Mouse (Mus musculus) cerebellum, postnatal 25 days (tissue): ENCODE data around the gene Dlg4.
"Not testable (repeated sequence)": the region's sequence is repeated elsewhere in the genome, so short reads cannot be mapped to it uniquely, and the experiment has no call there.

Experiments used
- DNase-seq, 2 experiments: peaks; one replicate each; pipeline ENCODE4 v3.0.0; 2021; ENCODE audit warnings: mixed read lengths in 2 of 2

Gene Dlg4

DNA sequence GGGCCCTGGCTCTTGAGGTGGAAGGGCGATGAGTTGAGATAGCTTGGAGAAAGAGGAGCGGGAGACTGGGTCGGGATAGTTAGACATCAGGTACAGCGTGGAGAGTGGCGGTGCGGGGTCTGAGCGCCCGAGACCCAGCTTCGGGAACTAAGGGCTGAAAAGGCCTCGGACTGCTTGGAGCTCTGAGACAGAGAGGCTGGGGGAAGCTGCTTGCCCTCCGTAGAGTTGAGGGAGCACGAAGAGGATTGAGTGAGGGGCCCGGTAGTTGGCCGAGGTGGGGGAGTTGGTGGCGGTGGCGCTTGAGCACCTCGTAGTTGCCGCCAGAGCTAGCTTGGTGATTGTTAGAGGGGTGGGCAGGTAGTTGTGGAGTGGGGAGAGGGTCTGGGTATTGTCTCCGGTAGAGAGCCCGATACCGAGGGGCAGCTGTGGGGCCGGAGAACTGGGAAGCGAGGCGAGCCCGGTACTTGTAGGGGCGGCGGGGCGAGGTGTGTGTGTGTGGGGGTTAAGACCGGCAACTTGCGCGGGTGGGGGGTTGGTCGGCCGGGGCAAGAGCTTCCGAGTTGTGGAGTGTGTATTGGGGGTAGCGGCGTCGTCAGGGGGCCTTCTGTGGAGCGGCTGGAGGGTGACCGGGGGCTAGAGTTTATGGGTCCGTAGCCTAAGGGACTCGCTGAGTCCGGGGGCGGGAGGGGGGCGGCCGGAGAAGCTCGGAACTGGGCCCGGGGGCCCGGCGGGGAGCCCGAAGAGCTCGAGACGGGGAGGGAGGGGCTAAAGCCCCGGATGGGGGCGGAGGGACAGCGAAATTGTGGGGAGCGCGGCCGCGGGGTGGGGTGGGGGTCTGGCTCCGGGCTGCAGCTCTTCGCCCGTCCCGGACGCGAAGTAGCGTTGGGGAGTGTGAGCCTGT, 20.3 kb upstream of the Dlg4 start:
- DNase-seq = peak in 1 of 2 experiments; percentile 76

- peak; percentile 79 to 90 for DNase-seq
Observed at GRCm38 (mm10) chr11:69997070-69997509, 19.7 kb upstream of the Dlg4 start.

DNA sequence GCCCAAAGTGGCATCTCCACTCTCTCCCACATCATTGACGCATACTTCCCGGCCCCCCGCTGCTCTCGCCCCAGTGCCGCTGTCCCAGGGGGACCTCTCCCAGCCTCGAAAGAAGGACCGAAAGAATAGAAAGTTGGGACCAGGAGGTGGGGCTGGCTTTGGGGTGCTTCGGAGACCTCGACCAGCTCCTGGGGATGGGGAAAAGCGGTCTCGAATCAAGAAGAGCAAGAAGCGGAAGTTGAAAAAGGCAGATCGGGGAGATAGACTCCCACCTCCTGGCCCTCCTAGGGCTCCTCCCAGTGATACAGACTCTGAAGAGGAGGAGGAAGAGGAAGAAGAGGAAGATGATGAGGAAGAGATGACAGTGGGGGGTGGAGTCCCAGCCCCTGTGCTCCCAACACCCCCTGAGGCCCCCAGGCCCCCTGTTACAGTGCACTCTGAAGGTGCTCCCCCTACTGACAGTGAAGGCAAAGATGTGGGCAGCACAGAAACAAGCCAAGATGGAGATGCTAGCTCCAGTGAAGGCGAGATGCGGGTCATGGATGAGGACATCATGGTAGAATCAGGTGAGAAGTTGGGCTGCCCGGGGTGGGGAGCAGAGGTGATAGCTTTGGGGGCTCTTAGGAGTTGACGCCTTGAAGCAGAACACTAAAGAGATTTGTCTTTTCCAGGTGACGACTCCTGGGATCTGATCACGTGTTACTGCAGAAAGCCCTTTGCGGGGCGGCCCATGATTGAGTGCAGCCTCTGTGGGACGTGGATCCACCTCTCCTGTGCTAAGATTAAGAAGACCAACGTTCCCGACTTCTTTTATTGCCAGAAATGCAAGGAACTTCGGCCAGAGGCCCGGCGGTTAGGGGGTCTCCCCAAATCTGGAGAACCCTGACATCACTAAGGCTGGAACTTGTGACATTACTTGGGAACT, 17.9 kb upstream of the Dlg4 start:
- peak in 1 of 2 experiments; percentile 50 for DNase-seq

GRCm38 (mm10) chr11:69999666-70000065, 17.1 kb upstream of the Dlg4 start:
- no peak for DNase-seq

- peak; percentile 89 to 94 for DNase-seq
Observed at GRCm38 (mm10) chr11:70000396-70000898, 16.3 kb upstream of the Dlg4 start, which contains the start of gene Dvl2. Gene Dvl2 (plus strand): TSS chr11:70000595.

GRCm38 (mm10) chr11:70001159-70001558, 15.6 kb upstream of the Dlg4 start:
- DNase-seq = no peak

GRCm38 (mm10) chr11:70001865-70002264, 14.9 kb upstream of the Dlg4 start:
- DNase-seq = peak in 1 of 2 experiments; percentile 67

DNA sequence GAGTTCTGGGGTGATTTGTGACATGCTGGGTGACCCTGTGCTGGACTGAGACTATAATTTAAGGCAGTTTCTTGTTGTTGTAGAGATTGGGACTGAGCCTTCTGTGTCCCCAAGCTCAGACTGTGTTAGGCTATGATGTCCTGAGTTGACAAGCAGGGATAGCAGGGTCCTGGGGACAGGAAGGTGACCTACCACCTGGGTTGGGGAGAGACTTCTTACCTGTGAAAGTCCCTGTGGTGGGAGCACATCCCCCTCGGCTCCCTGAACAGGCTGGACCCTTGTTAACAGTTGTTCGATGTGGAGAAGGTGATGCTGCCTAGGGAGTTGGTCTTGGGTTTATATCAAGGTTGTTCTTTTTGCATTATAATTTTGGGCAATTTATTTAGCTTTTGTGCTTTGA, 14.3 kb upstream of the Dlg4 start:
- DNase-seq = no peak

DNA sequence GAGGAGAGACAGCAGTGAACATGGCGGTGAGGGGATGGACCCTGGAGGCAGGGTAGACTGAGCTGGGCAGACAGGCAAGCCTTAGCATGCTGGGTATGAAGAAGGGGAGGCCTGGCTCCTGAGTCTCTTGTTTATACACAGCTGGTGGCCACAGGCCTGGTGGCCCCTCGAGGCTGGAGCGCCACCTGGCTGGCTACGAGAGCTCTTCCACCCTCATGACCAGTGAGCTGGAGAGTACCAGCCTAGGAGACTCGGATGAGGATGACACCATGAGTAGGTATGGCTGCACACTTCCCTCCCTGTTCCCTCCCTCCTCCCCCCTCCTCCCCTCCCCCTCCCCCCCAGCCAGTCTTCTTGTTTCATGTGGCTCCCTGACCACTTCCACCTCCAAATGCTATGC, 11.2 kb upstream of the Dlg4 start:
- DNase-seq = no peak

- no peak for DNase-seq
Observed at GRCm38 (mm10) chr11:70010033-70010432, 6.7 kb upstream of the Dlg4 start.

- no peak for DNase-seq
Observed at GRCm38 (mm10) chr11:70010548-70010947, 6.2 kb upstream of the Dlg4 start.

- DNase-seq = no peak
Observed at GRCm38 (mm10) chr11:70010961-70011360, 5.8 kb upstream of the Dlg4 start.

GRCm38 (mm10) chr11:70012931-70013330, 3.8 kb upstream of the Dlg4 start:
- DNase-seq = no peak

GRCm38 (mm10) chr11:70013408-70013807, 3.3 kb upstream of the Dlg4 start:
- no peak for DNase-seq

- no peak for DNase-seq
Observed at GRCm38 (mm10) chr11:70014051-70014450, 2.7 kb upstream of the Dlg4 start.

GRCm38 (mm10) chr11:70014880-70015558, 1.7 kb upstream of the Dlg4 start, which contains the start of gene Acadvl:
Gene Acadvl (minus strand): TSS chr11:70015411.
- peak; percentile 91 to 94 for DNase-seq

- DNase-seq = no peak
Observed at GRCm38 (mm10) chr11:70015677-70016076, 1.1 kb upstream of the Dlg4 start.

- not testable (repeated sequence) for DNase-seq
Observed at GRCm38 (mm10) chr11:70016177-70016576, 565 bp upstream of the Dlg4 start.

- no peak for DNase-seq
Observed at GRCm38 (mm10) chr11:70017199-70017767, 541 bp downstream of the Dlg4 start.

DNA sequence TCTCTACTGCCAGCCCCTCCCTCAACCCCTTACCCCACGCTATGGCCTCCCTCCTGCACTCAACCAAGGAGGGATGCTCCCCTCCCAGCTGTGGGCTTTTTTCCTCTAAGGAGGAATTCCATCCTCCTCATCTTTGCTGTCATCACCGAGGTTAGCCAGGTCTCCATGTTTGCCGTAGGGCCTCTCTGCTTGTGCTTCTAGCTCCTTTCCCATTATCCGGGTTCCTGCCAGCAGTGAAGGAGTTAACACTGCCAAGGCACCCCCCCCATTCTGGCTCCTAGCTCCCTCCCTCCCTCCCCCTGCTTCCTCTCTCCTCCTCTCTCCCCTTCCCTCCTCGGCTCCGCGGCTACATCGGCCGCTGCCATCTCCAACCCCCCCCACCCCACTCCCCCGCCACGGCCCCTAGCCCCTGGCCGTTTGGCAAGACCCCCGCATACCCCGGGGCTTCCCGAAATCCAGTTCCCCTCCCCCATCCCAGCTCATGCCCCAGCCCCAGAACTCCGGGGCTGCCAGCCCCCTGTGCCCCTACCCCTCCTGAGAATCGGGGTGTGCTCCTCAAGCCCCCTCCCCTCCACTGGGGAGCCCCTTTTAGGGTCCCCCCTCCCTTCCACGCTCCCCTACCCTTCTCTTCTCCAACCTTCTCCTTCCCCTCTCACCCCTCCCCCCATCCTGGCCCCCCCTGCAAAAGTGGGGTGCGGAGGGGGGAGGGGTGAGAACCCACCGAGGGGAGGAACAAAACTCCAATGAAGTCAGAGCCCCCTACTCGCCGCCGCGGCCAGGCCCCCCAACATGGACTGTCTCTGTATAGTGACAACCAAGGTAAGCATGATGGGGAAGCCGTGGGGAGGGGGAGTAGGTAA, 1.6 kb downstream of the Dlg4 start:
- peak; percentile 79 to 88 for DNase-seq

- DNase-seq = no peak
Observed at GRCm38 (mm10) chr11:70019495-70020021, 2.8 kb downstream of the Dlg4 start.
